Mouse (Mus musculus) 416B (cell line): ENCODE data around the gene Sgf29.
A peak's percentile ranks its signal among the peaks of the same experiment; 100 is the strongest.

Experiments
- DNase-seq: peaks from one replicate; pipeline ENCODE4 v3.0.0; 2011; ENCODE audit warnings: low read depth

The Sgf29 gene

DNA sequence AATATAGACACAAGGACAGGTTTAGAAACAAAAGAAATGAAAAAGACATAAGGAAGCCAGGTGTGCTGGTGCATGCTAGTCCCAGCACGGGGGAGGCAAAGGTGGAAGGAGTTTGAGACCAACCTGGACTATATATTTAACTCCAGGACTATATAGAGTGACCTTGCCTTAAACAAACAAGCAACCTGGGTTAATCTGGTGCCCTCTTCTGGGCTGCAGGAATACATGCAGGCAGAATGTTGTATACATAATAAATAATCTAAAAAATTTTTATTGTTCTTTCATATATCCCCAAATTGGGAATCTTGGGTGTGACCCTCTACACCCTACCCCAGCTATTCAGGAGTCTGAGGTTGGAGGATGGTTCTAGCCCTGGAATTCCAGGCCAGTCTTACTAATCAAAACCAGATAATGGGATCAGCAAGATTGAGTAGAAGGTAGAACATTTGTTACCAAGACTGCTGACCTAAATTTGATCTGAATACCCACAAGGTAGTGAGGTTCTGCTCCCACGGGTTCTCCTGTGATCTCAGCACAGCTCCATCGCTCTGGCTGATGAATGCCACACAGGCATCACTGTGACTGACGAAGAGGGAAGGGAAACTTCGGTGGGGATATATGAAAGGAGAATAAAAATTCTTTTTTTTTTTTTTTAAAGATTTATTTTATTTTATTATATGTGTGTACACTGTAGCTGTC is 6.4 kb upstream of the Sgf29 start:
- DNase-seq = peak; percentile 61

DNA sequence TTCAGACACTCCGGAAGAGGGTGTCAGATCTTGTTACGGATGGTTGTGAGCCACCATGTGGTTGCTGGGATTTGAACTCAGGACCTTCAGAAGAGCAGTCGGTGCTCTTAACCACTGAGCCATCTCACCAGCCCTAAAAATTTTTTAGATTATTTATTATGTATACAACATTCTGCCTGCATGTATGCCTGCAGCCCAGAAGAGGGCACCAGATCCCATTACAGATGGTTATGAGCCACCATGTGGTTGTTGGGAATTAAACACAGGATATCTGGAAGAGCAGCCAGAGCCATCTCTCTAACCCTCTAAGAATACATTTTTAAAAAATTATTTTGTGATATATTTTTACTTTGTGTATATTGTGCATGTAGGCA is 5.9 kb upstream of the Sgf29 start:
- peak; percentile 81 for DNase-seq

DNA sequence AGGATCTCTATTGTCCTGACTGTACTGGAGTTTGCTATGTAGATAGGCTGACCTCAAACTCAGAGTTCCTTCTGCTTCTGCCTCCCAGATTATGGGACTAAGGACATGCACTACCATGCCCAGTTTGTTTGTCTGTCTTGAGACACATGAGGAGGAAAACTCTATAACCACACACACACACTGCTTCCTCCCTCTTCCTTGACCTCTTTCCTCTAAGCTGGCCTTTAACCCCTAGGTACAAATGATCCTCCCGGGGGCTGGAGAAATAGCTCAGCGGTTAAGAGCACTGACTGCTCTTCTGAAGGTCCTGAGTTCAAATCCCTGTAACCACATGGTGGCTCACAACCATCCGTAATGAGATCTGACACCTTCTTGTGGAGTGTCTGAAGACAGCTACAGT is 4.8 kb upstream of the Sgf29 start:
- DNase-seq = peak; percentile 44

DNA sequence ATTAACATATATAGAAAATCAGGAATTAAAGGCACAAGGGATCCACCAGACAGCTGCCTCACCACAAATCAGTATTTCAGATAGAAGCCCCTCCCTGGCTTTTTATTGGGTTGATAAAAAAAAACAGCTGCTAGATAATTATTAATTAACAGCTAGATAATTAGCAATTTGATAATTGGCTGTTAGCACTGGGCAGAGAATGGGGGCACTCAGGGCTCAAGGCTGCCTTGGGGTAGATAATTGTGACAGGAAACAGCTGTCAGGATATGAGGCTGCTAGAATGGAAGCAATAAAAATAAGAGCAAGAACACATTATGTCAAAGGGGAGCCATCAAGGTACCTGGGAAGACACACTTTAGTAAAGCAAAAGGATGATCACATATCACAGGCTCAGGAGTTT is 4.2 kb upstream of the Sgf29 start:
- DNase-seq = peak; percentile 49

DNA sequence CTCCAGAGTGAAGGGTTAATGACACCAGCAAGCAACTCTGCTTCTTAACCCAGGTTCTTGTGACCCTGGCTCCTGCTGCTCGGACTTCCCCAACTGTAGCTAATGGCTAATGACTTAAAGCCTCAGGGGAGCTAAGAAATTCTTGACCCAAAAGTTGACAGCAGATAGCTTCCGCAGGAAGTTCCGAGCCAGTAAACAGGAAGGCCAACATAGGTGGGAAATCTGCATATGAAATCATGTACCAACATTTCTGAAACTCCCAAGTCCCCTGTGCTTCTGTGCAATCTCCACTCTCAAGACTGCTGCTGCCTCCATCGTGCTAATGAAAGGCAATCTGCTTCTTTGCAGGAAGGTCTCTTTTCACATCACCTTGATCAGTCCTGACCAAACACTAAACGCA is 3.4 kb upstream of the Sgf29 start:
- no peak for DNase-seq

DNA sequence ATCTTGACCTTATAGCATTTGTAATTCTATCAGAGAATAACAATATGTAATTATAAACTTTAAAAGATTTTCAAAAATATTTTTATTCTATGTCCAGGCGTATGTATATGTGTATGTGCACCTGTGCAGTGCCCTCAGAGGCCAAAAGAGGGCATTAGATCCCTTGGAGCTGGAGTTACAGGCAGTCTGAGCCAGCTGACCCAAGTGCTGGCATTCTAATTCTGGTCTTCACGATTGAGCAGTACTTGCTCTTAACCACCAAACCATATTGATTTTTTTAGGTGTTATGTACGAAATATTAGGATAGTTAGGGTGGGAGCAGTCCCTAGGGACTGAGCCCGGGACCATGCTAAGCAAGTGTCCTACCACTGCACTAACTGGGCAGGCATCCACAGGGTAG is 623 bp upstream of the Sgf29 start:
- peak; percentile 83 for DNase-seq

DNA sequence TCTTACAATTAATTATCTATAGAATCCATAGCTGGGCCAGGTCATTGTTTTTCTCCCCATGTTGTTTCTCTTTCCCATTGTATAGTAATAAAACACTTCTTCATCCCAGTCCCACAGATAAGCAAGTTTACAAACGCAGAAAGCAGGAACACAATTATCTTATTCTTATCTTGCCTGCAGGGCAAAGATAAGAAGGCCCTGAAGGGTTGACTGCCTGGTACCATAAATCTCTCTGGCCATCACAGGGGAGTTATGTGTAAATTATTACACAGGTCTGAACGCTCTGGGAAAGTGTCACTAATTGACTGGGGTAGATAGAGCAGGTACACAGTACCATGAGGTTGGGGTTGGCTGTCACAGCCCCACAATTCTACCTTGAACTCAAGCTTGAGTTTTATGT is 1.7 kb downstream of the Sgf29 start:
- DNase-seq = peak; percentile 77

DNA sequence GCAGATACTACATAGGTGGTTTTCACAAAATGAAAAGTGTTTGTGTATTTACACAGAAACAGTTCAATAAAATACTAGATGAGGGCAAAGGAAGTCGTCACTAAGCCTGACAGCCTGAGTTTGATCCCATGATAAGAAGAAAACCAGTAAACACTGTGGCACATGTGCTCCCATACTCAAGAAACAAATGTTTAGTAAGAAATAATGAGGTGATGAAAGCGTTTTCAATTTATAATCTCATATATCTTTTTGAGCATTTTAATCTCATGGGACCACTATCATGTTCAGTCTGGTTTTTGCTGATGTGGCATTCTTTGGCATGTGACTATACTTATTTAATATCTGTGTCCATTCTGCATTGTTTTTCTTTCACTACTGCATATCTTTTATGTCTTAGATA is 4.9 kb downstream of the Sgf29 start:
- DNase-seq = no peak

DNA sequence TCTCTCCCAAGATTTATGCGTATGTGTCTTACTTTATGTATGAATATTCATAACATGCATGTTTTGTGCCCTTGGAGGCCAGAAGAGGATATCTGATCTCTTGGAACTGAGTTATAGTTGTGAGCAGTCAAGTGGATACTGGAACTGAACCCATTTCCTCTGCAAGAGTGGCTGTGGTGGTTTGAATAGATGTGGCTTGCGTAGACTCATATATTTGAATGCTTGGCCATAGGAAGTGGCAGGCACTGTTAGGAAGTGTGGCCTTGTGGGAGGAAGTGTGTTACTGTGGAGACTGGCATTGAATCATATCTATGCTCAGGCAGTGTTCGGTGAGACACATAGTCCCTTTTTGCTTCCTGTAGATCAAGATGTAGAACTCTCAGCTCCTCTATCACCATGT is 6.6 kb downstream of the Sgf29 start:
- DNase-seq = peak; percentile 98

DNA sequence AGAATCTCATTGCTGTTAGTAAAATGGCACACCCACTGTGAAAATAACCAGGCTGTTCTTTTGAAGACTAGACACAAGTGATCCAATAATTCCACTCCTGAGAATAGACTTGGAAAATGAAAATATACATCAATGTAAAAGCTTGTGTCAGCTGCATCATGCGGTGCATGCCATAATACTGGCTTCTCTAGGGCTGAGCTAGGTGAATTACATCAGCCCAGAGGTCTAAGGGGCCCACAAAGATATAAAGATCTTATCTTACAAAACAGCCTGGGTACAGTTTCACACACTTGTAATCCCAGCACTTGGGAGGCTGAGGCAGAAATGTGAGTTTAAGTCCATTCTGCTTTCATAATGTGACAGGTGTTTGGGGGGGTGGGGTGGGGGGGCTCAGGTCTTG is 8.4 kb downstream of the Sgf29 start:
- peak; percentile 49 for DNase-seq

DNA sequence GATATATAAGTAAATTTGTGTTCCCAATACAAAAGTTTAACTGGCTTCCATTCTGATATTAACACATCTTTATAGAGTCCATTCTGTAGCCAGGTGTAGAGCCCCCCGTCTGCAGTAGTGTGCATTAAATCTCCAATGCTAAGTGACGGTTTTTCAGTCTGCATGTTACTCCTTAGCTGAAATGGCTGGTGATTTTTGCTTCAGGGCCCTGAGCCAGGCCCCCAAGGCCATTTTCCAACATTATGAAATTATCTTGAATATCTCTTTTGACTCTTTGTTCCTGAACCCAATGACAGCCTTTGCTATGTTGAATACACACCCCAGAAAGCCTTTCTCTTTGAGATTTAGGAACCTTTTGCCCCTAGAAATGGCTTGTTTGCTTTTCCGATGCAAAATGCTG is 10.7 kb downstream of the Sgf29 start:
- no peak for DNase-seq

DNA sequence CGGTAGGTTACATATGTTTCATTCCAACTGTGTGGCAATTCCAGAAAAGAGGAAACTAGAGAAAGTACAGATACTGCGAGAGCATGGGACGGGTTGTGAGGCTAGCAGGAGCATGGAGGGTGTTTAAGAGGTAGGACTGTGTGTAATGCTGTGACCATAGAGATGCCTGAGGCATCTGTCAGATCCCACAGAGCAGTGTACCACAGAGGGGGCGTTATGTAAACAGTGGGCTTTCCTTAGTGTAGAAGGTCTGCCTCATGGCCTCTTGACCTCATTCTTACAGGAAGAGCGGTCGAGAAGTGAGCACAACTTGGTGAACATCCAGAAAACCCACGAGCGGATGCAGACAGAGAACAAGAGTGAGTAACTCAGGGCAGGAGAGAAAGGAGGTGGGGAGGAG is 14.5 kb downstream of the Sgf29 start:
- DNase-seq = peak; percentile 90

DNA sequence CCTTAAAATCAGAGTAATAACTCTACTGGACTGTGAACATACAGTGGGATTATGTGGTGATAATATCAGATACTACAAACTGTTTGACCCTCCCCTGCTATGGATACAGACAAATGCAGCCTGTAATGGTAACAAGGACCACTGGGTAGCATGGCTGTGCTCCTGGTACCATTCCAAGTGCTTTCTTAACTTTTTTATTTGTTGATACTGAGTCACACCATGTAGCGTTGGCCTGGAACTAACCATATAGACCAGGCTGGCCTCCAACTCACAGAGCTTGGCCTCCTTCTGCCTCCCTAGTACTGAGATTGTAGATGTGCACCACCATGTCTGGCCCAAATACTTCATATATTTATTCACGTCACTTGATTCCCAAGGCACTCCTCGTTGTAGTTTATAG is 16.2 kb downstream of the Sgf29 start:
- no peak for DNase-seq

DNA sequence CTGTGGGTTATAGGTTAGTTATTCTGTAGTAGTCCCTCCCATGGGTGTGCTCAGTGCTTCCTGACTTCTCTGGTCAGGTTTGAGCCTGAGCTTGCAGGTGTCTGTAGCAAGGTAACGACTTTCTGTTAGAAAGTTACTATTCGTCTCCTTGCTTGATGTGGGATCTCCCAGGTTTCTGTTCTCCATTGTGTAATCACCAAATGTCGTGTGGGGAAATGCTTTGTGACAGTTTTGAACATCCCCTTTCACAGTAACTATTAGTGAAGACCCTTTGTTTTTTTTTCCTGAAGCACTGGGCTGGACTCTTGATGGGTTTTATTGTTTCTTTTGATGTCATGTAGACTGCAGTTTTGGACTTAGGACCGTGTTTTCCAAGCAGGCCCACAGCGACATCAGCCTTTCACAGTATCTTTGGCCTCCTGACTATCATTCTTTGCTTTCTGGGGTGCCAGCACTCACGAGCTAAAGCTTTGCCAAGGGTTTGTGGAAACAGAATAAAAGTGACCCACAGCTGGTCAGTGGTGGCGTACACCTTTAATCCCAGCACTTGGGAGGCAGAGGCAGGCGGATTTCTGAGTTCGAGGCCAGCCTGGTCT is 18.5 kb downstream of the Sgf29 start:
- DNase-seq = no peak

DNA sequence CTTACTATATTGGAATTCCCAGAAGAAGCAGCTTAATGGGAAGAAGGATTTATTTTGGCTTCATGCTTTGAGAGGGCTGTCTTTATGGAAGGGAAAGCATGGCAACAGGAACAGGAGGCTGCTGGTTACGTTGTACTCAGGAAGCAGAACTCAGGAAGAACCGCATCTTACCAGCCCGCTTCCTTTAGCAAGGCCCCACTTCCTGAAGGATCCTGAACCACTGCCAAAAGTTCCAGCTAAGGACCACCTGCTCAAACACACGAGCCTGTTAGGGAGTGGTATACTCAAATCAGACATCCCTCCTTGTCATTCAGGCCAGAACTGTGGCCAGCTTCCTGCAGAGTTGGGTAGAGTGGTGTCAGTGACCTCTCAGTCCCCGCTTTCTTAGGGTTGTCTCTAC is 19.3 kb downstream of the Sgf29 start:
- DNase-seq = peak; percentile 70

DNA sequence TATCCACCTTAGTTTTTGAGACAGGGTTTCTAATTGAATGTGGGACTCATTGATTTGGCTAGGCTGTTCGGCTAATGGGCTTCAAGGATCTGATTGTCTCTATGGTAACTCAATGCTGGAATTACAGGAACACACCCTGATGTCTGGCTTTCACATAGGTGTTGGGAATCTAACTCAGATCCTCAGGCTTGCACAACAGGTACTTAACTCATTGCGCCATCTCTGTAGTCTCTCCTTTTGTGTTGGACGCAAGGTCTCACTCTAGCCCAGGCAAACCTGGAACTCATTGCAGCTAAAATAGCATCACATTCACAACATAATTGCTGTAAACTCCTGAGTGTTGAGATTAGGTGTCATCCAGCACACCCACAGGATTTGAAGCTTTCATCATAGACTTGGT is 21.0 kb downstream of the Sgf29 start:
- no peak for DNase-seq

DNA sequence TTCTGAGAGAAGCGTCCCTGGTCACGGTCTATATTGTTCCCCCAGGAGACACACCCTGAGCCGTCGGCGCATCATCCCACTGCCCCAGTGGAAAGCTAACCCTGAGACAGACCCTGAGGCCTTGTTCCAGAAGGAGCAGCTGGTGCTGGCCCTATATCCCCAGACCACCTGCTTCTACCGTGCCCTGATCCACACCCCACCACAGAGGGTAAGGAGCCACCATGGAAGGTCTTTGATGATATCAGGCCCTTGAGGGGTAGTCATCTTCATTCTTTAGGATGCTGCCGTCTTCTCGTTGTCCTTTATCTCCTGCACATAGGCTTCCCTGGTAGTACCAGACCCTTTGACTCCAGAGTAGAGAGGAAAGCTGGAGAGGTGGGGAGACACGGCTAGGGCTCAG is 23.0 kb downstream of the Sgf29 start:
- no peak for DNase-seq

DNA sequence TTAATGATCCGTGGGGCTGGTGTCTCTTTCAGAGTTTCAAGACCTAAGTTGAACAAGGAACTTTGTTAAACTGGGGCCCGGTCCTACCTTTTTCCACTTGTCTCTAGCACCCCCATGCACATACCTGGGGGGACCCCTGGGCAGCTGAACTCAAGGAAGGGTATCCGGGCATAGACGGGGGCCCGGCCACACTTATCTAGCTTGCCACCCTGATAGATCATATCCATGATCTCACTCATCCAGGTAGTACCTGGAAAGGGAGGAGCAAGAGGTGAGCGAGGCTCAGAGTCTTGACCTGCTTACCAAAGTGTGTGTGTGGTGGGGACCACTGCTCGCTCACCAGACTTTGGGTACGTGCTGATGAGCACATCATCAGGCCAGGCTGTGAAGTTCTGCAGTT is 26.0 kb downstream of the Sgf29 start:
- no peak for DNase-seq

DNA sequence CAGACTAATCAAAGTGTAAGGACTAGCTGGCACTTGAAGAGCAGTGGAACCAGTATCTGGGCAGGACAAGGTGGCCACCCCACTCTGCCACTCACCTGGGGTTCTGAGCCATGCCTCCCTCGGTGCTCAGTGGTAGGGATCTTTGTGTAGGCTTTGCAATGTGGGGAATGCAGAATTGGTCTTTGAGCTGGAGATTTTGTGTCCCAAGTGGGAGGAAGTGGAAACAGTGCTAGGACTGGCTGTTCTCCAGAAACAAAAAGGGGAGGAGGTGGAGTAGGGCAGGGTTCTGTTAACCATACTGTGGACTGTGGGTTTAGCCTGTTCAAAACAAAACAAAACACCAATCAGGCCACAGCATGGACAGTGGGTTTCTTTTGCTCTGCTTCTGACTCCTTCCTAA is 27.1 kb downstream of the Sgf29 start, which contains the start of gene Sult1a1:
Sult1a1 (minus strand) TSS at position 226 of the 400 bp plus-strand sequence.
- no peak for DNase-seq

DNA sequence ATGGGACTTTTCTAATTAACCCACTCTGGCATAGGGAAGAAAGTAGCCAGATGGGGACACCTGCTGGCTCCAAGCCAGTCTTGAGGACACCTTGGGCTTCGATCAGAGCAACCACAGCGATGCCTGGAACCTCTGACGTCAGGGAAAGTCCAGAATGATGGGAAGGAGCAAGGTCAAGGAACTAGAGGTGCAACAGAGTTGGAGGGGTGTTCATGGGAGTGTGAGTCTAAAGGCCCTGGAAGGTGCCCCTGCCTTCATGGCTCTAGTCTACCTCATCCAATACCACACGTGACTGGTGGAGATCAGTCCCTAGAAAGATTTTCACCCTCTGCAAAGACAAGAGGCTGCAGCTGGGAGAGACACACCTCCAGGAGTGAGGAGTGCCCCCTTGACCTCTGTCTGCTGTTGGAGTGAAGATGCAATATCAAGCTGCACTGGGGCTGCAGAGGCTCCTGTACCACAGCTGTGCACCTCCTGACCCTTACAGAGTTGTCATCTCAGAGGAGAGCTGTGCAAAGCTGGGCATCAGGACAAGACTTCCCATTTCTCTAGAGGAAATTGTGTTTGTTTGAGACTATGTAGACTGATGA is 27.6 kb downstream of the Sgf29 start:
- no peak for DNase-seq

DNA sequence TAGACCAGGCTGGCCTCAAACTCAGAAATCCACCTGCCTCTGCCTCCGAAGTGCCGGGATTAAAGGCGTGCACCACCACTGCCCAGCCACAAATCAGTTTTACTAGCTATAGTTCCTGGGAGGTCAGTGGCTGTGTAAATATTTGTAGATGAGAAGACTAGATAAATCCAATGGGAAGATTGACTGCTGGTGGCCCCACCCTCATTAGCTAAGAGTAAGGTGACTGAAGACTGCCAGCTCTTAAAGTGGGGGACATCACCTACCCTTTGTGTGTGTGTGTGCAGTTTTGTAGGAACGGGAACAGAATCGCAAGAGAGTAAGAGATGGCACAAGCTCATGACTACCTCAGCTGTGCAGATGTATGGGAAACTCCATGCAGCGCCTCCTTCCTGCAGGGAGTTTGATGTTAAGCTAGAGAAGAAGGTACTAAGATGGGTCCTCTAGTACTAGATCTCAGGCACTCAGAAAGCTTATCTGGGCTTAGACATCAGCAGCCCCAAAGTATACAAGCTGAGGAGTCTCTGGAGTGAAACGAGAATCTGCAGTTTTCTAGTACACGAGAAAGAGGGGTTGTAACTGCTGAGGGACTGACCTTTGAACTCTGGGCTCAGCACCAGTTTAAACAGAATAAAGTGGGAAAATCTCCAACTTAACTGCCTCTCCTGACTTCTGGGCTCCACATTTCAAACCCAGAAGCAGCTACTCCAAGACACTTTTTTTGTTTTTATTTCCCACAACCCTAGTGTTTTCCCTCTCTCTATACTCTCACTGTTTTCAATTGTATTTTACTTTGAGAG is 29.6 kb downstream of the Sgf29 start:
- DNase-seq = no peak

DNA sequence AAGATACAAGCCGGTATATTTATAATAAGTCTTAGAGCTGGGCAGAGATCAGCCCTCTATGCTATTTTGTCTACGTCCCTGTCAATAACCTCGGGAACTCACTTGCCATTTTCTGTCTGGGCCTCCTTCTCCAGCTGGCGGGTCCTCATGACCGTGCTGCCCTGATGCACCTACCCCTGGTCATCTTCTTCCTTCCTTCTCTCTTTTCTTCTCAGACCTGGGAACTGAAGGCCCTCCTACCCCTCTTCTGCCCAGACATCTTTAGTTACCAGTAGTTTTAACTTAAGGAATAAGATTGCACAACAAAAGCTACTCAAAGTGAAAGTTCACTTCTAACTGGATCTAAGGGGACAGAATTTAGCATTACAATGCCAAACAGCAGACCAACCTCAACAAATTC is 30.6 kb downstream of the Sgf29 start:
- no peak for DNase-seq

DNA sequence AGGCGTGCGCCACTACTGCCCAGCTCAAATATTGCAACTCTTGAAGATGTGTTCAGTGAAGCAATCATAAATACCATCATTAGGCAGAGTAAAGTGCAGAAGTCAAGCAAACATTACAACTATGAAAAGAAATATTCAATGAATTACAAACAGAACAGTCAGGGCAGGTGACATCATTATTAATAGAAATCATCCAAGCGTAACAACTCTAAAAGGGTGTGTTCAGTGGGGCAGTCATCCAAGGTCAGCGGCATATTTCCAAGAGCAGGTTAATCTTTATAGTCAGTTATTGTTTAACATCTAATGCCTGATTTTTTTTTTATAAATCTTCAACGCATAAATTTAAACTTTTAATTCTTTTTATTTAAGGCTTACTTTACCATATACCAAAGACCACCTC is 32.1 kb downstream of the Sgf29 start:
- DNase-seq = no peak
